Mouse (Mus musculus) CD4-positive, CD25-positive, alpha-beta regulatory T cell, adult 2 months (primary cell): ENCODE measurements around the gene Snx19.
A peak's percentile ranks its signal among the peaks of the same experiment; 100 is the strongest.

Experiments used
- DNase-seq: peaks from one replicate; pipeline ENCODE4 v3.0.0-alpha.2; 2012; ENCODE audit warnings: low read depth, low spot score

Snx19 gene

GRCm38 (mm10) chr9:30426882-30427632 is at the start of gene Snx19:
Snx19 (plus strand) TSS chr9:30427108.
- peak; percentile 95 for DNase-seq

DNA sequence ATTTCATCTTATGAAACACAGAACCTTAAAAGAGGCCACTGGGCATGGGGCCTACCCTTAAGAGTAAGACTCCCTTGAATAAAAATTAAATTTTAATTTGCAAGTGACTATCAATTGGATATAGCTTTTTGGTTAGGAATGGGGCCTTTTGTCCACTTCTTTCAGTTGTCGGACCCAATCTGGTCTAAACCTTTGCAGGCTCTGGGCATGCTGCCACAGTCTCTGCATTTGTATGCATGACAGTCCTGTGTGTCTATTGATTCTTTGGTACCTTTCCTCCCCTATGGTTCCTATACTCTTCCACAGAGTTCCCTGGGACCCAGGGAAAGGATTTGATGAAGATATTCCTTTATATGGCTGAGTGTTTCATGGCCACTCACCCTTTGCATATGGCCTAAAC is 26.1 kb upstream of the Snx19 start:
- no peak for DNase-seq

GRCm38 (mm10) chr9:30422940-30423339 is 4.0 kb upstream of the Snx19 start:
- DNase-seq: peak; percentile 69

- DNase-seq: no peak
These were observed 1.7 kb upstream of the Snx19 start for GRCm38 (mm10) chr9:30425178-30425577.

DNA sequence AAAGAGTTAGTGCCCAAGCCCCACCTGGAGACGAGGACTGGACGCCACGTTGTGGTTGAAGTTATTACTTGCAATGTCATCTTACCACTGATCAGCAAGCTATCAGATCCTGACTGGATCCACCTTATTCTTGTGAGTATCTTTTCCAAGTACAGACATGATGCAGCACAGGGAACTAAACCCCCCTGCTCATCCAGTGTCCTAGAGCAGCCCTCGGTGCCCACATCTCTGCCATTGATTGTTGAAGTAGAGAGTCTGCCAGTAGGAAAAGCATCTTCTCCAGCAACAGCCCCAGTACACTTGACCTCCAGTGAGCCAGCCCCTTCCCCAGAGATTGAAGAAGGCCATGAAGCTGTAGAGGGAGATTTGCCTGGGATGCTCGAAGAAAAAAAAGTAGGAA is 1.3 kb downstream of the Snx19 start:
- DNase-seq: no peak

GRCm38 (mm10) chr9:30430447-30430846 is 3.5 kb downstream of the Snx19 start:
- DNase-seq: no peak

GRCm38 (mm10) chr9:30431909-30432308 is 5.0 kb downstream of the Snx19 start:
- no peak for DNase-seq

DNA sequence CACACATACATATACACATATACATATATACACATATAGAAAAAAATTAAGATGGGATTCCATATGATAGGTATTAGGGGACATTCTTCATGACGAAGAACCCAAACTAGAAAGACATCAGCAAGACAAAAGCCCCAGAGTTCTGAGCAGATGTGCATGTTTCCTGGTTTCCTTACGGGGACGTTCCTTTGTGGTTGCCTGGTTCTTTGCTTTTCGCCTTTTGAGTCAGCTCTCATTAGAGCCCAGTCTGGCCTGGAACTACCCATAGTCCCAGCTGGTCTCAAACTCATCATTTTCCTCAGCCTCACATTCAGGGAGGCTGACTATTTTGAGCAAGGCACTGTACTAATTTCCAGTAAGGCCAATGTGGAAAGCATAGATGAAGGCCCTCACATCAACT is 7.0 kb downstream of the Snx19 start:
- no peak for DNase-seq

DNA sequence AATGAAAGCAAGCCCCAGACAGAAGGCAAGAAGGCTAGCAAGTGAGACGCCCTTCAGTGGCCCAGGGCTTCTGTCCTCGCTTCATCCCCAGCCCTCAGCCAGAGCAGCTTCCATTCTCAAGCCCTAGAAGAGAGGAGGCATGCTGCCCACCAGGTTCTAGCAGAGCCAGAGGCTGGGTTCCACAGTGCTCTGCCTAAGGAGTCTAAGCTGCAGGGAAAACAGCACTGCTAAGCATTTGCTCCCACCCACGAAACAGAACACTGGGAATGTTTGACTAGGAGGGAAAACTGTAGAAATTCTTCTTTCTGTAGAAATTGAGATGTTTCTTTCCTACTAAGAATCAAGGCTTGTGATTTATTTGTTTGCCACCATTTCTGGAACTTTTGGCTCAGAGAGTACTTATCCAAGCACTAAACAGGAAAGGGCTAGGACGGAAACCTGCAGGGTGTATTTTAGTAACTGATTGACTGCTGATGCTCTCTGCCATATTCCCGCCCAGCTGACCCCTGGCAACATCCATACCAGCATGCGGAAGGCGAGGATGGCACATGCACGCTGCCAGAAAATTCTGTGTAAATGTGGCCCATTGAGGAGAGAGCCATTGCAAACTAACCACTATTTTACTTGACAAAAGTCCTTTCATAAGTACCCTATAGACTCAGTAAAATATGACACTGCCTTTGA is 9.1 kb downstream of the Snx19 start:
- no peak for DNase-seq

- peak; percentile 48 for DNase-seq
These were observed 11.6 kb downstream of the Snx19 start for GRCm38 (mm10) chr9:30438505-30438904.

- DNase-seq: no peak
These were observed 14.9 kb downstream of the Snx19 start for GRCm38 (mm10) chr9:30441761-30442160.

GRCm38 (mm10) chr9:30445232-30446085 is 18.6 kb downstream of the Snx19 start:
- DNase-seq: no peak

- no peak for DNase-seq
These were observed 19.2 kb downstream of the Snx19 start for GRCm38 (mm10) chr9:30446126-30446525.

GRCm38 (mm10) chr9:30448459-30448858 is 21.6 kb downstream of the Snx19 start:
- DNase-seq: peak; percentile 45

GRCm38 (mm10) chr9:30449862-30450261 is 23.0 kb downstream of the Snx19 start:
- DNase-seq: no peak

- no peak for DNase-seq
These were observed 23.9 kb downstream of the Snx19 start for GRCm38 (mm10) chr9:30450834-30451233.

- no peak for DNase-seq
These were observed 27.6 kb downstream of the Snx19 start for GRCm38 (mm10) chr9:30454527-30454926.

GRCm38 (mm10) chr9:30456250-30456649 is 29.3 kb downstream of the Snx19 start:
- no peak for DNase-seq

GRCm38 (mm10) chr9:30460501-30460900 is 33.6 kb downstream of the Snx19 start:
- DNase-seq: no peak

DNA sequence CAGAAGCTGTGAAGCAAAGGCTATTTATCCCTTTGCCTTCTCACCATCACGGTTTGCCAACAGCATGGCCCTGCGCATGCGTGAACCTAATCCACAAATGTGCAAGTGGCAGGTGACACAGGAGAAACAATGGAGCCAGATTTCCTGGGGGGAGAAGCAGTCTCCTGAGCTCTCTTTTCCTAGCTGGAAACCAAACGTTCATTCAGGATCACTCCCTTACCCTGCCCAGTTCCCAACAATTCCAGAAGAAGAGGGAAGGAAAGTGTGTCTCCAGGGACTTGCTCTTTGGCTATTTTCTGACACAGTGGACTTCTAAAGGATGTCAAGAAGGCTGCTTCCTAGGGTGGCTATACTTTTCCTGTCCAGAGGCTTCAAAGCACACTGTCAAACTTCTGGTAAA is 37.8 kb downstream of the Snx19 start:
- no peak for DNase-seq

GRCm38 (mm10) chr9:30480043-30480442 is 53.1 kb downstream of the Snx19 start:
- DNase-seq: no peak

DNA sequence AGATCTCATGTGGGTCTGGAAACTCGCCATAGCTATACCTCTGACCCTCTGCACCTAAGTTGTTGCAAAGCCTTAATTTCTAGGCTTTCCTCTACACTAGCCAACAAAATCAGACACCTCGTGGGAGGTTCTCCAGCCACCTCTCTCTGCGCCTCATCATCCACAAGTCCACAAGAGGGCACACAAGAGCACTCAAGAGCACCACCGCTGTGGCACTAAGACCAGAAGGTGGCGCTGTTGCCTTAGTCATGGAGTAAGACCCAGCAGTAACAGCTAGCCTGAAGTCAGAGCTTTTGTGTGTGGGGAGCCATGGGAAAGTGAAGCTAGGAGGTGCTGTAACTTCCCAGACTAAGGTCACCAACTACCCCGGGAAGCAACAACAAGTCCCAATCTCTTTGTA is 53.6 kb downstream of the Snx19 start:
- DNase-seq: peak; percentile 93
